Mouse (Mus musculus) thymus, postnatal 4 days (tissue): Measurements from ENCODE around the gene Ugcg.
A peak's percentile ranks its signal among the peaks of the same experiment; 100 is the strongest.

Source experiments
- DNase-seq: peaks from one replicate; pipeline ENCODE4 v3.0.0; 2021

Gene Ugcg

DNA sequence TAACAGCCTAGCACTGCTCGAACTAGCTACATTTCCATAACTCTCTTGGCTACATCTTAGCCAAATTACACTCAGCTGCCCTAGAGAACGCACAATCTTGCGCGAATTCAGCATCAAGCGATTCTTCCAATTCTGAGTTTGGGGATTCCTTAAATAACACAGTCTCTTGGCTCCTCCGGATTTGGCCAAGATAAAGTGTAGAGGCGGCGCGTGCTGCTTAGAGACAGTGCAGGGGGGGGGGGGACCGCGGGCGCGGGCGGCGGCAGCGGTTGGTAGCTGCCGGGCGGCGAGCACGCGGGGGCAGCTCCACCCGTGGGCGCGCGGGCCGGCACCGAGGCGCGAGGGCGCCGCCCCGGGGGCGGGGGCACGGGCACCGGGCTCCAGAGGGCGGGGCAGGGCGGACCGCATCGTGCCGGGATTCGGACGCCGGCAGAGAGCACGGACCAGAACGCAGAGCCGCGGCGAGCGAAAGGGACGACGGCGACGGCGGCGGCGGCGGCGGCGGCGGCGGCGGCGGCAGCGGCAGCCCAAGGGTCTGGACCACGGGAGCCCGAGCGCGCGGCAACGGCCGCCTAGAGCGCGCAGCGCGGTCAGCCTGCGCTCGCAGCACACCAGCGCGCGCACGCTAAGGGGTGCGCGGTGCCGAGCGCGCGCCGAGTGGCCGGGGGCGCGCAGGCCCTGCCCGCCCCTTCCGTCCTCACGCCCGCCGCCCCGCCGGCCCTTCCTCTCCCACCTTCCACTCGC is at the start of gene Ugcg:
Gene Ugcg (plus strand): TSS at position 456 of the 744 bp plus-strand sequence.
- peak; percentile 84 for DNase-seq

DNA sequence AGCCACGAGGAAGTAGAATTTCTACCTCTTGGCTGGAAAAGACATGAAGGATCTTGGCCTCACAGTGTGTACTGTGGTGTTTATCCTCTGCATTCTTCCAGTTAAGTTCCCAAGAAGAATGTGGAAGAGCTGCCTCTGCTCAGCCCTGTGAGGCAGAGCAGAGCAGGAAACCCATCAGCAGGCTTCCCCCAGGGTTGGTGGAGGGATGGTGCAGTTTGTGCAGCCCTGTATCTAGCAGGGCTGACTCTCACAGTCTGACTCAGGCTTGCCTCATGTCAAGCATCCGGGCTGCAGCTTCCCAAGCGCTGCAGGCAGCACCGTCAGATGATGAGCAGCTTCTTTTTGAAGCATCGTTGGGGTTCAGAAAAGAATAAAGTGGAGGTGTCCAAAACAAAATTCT is 40.0 kb upstream of the Ugcg start:
- peak; percentile 39 for DNase-seq

- DNase-seq = no peak
Measured at GRCm38 (mm10) chr4:59150907-59151306, 38.1 kb upstream of the Ugcg start.

DNA sequence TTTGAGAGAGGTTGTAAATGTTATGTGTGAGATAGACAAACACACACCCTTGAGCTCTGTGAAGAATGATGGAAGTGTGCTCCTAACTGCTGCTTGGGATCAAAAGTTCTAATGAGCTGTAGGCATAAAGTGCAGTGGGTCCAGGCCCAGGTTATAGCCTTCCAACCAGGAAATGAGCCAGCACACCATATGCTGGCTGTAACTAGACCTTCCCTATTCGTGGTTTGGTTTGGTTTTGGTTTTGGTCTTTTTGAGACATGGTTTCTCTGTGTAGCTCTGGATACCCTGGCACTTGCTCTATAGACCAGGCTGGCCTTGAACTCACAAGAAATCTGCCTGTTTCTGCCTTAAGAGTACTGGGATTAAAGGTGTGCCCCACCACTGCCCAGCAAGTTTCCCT is 37.1 kb upstream of the Ugcg start:
- no peak for DNase-seq

GRCm38 (mm10) chr4:59156897-59157592 is 32.0 kb upstream of the Ugcg start:
- DNase-seq = no peak

DNA sequence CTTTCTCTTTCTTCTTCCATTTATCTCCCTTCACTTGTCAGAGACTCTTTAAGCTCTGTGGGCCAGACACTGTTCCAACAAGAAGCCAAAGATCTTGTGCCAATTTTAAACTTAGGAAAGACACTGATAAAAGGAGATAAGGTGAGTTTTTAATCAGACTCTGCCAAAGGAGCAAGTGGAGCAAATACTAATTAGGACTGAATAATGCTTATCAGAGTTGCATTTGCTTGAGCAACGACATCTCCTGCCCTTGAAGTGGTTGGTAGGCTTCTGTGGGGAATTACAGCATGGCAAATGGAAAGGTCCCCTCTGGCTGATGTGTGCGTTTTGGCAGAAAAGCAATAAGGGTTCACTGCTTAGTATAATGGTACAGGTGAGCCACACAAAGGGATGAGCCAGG is 31.4 kb upstream of the Ugcg start:
- no peak for DNase-seq

- DNase-seq = no peak
Measured at GRCm38 (mm10) chr4:59160289-59160688, 28.8 kb upstream of the Ugcg start.

- DNase-seq = no peak
Measured at GRCm38 (mm10) chr4:59160959-59161670, 27.9 kb upstream of the Ugcg start.

DNA sequence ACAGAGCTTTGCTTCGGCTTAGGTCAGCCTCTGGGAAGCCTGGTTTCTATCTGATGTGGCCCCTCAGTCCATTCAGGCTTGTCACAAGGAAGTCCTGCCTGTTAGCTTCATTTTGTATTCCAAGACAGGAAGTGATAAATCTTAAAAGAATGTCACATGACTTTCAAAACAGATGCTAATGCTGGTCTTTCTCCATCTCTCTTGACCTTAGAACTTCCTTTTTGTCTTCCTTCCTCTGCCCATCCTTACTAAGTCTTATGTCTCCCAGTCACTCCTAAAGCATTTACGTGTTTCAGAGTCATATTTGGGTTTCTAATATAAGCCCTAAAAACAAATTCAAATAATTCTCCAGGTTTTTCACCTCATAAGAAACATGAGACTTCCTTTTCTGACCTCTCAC is 25.0 kb upstream of the Ugcg start:
- DNase-seq = no peak

DNA sequence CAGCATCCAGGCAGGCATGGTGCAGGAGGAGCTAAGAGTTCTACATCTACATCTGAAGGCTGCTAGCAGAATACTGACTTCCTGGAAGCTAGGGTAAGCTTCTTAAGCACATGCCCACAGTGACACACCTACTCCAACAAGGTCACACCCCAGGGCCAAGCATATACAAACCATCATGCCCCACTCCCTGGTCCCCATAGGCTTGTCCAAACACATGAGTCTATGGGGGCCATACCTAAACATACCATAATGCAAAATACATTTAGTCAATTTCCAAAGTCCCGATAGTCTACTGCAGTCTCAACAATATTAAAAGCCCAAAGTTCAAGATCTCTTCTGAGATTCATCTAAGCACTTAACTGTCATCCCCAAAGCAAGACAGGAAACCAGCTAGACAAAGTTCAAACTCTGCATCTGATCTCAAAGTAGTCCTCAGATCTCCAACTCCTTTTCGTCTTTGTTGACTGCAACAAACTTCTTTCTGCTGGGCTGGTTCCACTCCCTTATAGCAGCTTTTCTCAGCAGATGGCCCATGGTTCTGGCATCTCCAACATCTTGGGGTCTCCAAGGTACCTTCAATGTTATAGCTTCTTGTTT is 21.7 kb upstream of the Ugcg start:
- DNase-seq = peak; percentile 50

DNA sequence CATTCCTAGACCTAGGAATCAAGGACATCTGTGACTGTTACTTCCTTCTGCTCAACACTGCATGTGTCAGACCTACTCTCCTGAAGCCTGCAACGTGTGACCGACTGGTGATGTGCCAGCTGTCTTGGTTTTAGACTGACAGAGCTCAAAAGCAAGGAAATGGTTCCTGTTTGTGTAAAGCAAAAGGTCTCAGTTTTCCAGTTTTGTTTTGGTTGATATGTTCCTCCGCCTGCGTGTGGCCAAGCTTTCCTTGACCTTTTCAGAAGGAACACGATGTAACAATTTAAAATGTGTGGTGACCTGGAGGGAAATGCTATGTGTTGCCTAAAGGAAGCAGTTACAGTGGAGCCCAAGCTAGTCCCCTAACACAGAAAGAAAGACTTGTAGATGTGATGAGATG is 19.1 kb upstream of the Ugcg start:
- DNase-seq = peak; percentile 38

GRCm38 (mm10) chr4:59172616-59173015 is 16.4 kb upstream of the Ugcg start:
- DNase-seq = no peak

GRCm38 (mm10) chr4:59173181-59173922 is 15.7 kb upstream of the Ugcg start:
- no peak for DNase-seq

GRCm38 (mm10) chr4:59175003-59175402 is 14.1 kb upstream of the Ugcg start:
- DNase-seq = no peak

- DNase-seq = no peak
Measured at GRCm38 (mm10) chr4:59175929-59176328, 13.1 kb upstream of the Ugcg start.

- DNase-seq = no peak
Measured at GRCm38 (mm10) chr4:59177566-59177965, 11.5 kb upstream of the Ugcg start.

DNA sequence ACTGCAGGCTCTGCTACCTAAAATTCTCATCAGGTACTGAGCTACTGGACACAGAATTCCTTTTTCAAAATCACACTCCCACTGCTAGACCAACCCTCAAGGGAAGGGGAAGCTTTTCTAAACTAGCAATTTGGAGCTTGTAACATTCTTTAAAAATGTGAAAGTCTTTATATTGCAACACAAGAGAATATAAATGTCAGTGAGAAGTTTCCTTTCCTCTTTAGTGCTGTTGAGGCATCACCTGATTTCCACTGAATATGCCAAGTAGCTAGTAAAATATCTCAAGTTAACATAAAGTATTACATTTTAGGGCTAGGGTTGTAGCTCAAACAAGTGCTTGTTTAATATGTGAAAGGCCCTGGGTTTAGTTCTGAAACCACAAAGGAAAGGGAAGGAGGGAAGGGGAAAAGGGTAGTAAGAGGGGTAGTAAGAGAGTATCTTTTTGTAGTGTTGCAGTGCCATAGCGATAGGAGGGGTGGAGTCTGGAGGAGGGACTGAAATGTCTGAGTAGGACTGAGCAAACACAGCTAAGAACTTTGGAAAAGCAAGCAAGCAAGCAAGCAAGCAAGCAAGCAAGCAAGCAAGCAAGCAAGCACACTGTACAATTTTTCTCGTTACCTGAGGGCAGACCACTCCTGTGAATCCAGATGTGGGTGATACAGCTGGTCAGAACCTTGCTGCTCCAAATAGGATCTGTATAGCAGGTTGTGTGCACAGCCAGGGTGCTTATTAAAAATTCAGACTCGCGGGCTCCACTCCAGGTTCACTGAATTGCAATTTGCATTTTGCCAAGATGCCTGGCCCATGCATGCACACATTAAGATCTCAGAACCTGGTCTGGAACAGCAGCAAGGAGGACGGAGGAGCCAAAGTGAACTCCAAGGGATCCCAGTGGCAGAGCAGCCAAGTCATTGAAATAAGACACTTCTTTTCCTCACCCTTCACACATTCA is 7.5 kb upstream of the Ugcg start:
- no peak for DNase-seq

- DNase-seq = no peak
Measured at GRCm38 (mm10) chr4:59185671-59186070, 3.4 kb upstream of the Ugcg start.

DNA sequence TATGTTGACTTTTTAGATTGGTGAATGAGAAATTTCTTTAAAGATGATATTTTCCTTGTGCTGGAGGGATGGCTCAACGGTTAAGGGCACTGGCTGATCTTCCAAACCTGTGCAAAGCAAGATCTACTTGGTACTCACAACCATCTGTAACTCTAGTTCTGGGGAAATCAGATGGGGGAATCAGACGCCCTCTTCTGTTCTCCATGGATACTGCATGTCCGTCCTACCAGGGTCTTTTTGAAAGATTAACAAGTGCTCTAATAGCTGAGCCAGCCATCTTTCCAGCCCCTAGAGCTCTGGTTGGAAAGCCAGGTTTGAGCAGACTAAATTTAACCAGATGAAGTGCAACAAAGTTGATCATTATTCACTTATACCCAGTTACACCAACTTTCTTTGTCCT is 1.8 kb upstream of the Ugcg start:
- peak; percentile 73 for DNase-seq

GRCm38 (mm10) chr4:59188474-59188801 is 619 bp upstream of the Ugcg start:
- DNase-seq = no peak

DNA sequence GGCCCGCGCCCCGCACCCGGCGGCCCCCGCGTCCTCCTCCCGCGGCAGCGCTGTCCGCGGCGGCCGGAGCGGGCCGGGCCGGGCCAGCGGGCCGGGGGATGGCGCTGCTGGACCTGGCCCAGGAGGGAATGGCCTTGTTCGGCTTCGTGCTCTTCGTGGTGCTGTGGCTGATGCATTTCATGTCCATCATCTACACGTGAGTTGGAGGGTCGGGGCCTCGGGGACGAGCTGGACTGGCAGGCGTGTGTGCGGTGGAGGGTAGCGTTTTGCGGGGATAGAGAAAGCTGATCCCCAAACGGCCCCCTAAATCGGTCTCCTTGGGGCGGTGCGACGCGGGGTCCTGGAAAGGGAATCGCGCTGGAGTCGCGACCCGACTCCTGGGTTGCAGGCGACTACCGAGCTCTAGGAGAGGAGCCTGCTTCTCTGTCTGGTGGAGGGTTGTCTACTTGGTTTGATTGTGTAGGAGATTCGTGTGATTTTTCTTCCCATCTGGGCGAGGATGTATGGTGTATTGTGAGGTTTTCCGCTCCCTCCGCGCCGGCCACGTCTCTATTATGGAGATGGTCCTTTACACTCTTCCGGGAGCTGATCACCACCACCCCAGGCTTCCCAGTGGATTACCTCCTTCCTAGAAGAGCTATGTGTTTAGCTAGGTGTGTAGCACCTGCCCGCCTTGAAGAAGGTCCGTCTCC is 635 bp downstream of the Ugcg start:
- peak; percentile 64 for DNase-seq
